Mouse (Mus musculus) intestine, embryonic 16.5 days (tissue): ENCODE data around the gene Wsb1. TPM values are rescaled to one million over a fixed set of nuclear protein-coding genes. Genes with fewer than 3 reads are reported as not detected.
A peak's percentile ranks its signal among the peaks of the same experiment; 100 is the strongest.

Source experiments
- ATAC-seq: fragments of 200-750 bp; cut with Nextera tagmentation; 2 replicates; pipeline ENCODE4 v1.8.0; 2017; ENCODE audit warnings: moderate TSS enrichment, moderate library complexity
- H3K27ac ChIP-seq: fragments of 300-500 bp; sonication (generic); 2 replicates; pipeline ENCODE4 v1.5.1; 2014; ENCODE audit warnings: mild to moderate bottlenecking, low read length
- H3K27me3 ChIP-seq: fragments of 300-500 bp; sonication (generic); replicated peaks from 2 replicates; pipeline ENCODE4 v1.6.1; 2014; ENCODE audit warnings: low read length, control low read depth, mixed read lengths; ENCODE audit not compliant: control insufficient read depth, insufficient read depth
- H3K36me3 ChIP-seq: fragments of 300-500 bp; sonication (generic); 2 replicates; pipeline ENCODE4 v1.6.1; 2014; ENCODE audit warnings: low read length, control low read depth; ENCODE audit not compliant: control insufficient read depth, insufficient read depth
- H3K4me1 ChIP-seq: fragments of 300-500 bp; sonication (generic); 2 replicates; pipeline ENCODE4 v1.6.1; 2014; ENCODE audit warnings: low read length, control low read depth, mixed read lengths; ENCODE audit not compliant: control insufficient read depth, insufficient read depth
- H3K4me2 ChIP-seq: fragments of 300-500 bp; sonication (generic); 2 replicates; pipeline ENCODE4 v1.6.1; 2014; ENCODE audit warnings: low read depth, low read length, control low read depth
- H3K4me3 ChIP-seq: fragments of 300-500 bp; sonication (generic); 2 replicates; pipeline ENCODE4 v1.5.1; 2014; ENCODE audit warnings: mild to moderate bottlenecking, low read length
- H3K9ac ChIP-seq: fragments of 300-500 bp; sonication (generic); 2 replicates; pipeline ENCODE4 v1.6.1; 2014; ENCODE audit warnings: low read depth, low read length
- H3K9me3 ChIP-seq: fragments of 300-500 bp; sonication (generic); 2 replicates; pipeline ENCODE4 v1.6.1; 2016; ENCODE audit warnings: low read length, control low read depth; ENCODE audit not compliant: control insufficient read depth
- WGBS: fragments of 180-500 bp; shearing (Covaris S2); extraction: QIAGEN DNeasy Blood & Tissue Kit; methylation state at CpG from one replicate; pipeline ENCODE4 v1.1.7; 2014; 5-methylcytosine and 5-hydroxymethylcytosine counted together
- polyA plus RNA-seq: library from polyadenylated mRNA; unstranded; fragments of >200 nt; fragmentation: Nextera tagmentation; extraction: Ambion mirVana; gene quantifications from 2 replicates; pipeline ENCODE4 v1.2.1, GENCODE M21; 2015

The Wsb1 gene
- polyA plus RNA-seq, 1 experiment from 2014 or later, result 158 TPM

DNA sequence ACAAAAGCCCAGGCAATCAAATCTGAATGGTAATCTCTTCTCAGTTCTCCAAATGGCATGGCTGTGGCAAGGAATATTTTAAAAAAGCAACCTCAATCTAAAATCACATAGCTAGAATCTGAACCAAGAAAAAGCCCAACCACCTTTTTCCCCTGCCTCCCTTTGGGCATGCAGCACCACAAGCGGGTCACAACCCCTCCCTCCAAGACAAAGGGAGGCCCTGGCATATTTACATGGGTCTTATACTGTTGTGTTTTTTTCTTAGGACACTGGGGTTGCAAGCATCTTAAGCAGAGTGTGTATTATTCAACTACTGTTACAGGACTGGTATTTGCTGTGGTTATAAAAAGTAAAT is 16.1 kb downstream of the Wsb1 start:
- Histone ChIP-seq H3K36me3 (peaks cover 30% of the 10 kb centered on the region), H3K9ac (no peak overlapping the region), H3K4me2 (no peak overlapping the region), H3K4me3 (no peak overlapping the region), H3K27me3 (no peaks in the 10 kb centered on the region), H3K4me1 (no peaks in the 10 kb centered on the region), H3K27ac (peak overlapping the region; percentile 63; the same call in 1 of the 2 replicates), H3K9me3 (no peaks in the 10 kb centered on the region)
- 8% methylated on average over 1 of the region's 1 CpGs for WGBS
- ATAC-seq, result peak; percentile 31; the same call in 1 of the 2 replicates

DNA sequence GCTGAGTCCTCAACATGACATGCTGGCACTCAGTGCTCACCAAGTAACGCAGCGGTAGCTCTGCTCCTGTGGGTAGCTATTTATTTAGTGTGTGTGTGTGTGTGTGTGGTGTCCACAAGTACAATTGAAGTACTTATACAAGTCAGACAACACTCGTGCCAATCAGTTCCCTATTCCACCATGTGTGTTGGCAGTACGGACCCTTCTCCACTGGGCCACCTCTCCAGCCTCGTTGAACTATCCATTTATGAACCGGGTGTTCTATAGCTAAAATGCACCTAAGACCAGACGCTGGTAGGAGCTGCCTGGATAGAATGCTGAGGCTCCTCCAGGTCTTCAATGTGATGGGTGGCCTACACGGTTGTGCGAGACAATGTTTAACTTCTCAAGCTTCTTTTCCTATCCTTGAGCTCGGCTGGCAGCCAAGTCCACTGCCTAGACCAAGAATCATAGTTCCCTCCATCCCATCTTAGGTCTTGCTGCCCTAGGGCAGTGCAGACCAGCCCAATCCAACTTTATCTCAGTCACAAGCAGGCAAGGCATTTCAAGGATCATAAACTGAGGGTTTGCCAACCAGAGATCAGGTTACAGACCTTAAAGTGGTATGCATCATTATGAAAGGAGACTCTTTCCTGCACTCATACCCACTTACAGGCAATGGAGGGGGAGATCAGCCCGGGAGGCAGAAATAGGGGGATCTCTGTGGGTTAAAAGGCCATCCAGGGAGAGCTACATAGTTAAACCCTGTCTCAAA is 16.6 kb downstream of the Wsb1 start:
- H3K27me3 ChIP-seq, result no peaks in the 10 kb centered on the region
- no peaks in the 10 kb centered on the region for H3K4me1 ChIP-seq
- H3K9me3 ChIP-seq, result no peaks in the 10 kb centered on the region
- H3K4me2 ChIP-seq, result no peak overlapping the region
- peak; percentile 53; the same call in 1 of the 2 replicates for ATAC-seq
- H3K4me3 ChIP-seq, result no peak overlapping the region
- WGBS, result 87% methylated on average over 11 of the region's 11 CpGs
- H3K27ac ChIP-seq, result peak overlapping the region; percentile 63; the same call in 1 of the 2 replicates
- H3K36me3 ChIP-seq, result peaks cover 27% of the 10 kb centered on the region
- H3K9ac ChIP-seq, result no peak overlapping the region

DNA sequence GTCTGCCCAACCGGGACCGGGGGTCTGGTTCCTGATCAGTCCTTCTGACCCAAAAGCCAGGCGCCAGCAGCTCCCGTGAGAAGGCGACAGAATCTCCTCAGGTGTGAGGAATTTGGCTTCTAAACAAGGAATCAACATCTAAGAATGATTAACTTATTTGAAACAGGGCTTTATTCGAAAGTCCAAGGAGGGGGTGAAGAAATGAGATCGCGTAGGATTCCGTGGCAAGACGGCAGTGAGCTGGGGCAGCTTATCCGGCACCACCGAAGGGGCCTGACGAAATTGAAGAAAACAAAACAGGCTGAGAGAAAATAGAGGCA is 24.3 kb downstream of the Wsb1 start:
- Histone ChIP-seq H3K9me3 (no peaks in the 10 kb centered on the region), H3K9ac (no peak overlapping the region), H3K27me3 (no peaks in the 10 kb centered on the region), H3K4me1 (peaks cover 9% of the 10 kb centered on the region; the same call in 1 of the 2 replicates), H3K27ac (peak overlapping the region; percentile 92; the same call in 1 of the 2 replicates), H3K4me3 (no peak overlapping the region), H3K36me3 (no peaks in the 10 kb centered on the region), H3K4me2 (no peak overlapping the region)
- ATAC-seq, result no peak
- 90% methylated on average over 13 of the region's 13 CpGs for WGBS

DNA sequence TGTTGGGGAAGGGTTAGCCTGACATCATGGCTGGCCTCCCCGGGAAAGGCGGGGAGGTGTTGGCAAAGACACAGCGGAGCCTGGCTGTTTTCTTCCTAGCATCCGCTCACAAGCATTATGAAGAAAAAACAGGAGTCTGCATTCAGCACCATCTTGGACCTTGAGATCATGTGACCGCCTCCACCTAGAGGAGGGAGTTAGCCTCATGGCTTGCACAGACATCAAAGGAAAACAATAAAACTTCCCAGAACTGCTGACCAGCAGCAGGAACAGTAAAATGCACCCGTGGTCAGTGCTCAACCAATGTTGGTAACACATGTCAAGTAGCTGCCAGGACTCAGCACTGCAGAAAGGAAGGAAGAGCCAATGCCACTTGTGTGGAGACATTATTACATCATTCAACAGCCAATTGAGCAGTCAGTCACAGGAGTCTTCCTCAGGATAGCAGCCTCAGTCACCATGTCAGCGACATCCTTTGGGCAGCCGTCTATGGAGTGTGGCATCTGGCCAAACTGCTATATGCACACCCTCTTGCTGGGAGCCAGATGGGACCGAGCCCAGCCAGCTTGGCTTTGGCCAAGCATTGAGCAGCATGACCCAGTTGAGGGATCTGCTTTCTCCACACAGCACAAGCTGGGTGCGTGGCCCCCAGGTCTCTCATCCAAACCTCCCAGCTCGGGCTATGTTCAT is 24.8 kb downstream of the Wsb1 start:
- H3K4me2 ChIP-seq, result peak overlapping the region; percentile 30; the same call in 1 of the 2 replicates
- no peaks in the 10 kb centered on the region for H3K27me3 ChIP-seq
- peak; percentile 52 for ATAC-seq
- peaks cover 13% of the 10 kb centered on the region for H3K4me1 ChIP-seq
- no peaks in the 10 kb centered on the region for H3K9me3 ChIP-seq
- 67% methylated on average over 11 of the region's 11 CpGs for WGBS
- no peaks in the 10 kb centered on the region for H3K36me3 ChIP-seq
- H3K9ac ChIP-seq, result no peak overlapping the region
- peak overlapping the region; percentile 92 for H3K27ac ChIP-seq
- H3K4me3 ChIP-seq, result no peak overlapping the region

DNA sequence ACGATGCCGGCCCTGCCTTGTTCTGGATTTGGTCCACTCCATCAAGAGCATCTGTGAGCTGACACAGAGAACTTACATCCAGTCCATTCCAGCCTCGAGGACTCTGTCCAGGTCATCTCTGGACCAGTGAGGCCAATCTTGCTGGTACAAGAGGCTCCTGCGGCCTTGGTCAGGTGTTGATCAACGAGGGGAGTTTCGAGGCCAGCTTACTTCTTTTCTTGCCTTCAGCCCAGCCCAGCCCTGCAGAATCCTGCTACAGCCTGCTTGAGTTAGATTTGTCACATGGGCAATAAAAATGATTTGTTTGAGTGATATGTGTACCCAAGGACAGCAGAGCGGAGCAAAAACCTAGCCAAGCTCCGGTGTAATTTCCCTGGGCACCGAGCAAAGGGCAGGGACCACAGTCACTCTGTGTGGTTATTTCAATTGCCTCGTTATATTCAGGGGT is 25.4 kb downstream of the Wsb1 start:
- Histone ChIP-seq H3K27ac (peak overlapping the region; percentile 92), H3K4me3 (no peak overlapping the region), H3K4me1 (peaks cover 16% of the 10 kb centered on the region), H3K27me3 (no peaks in the 10 kb centered on the region), H3K9me3 (no peaks in the 10 kb centered on the region), H3K9ac (peak overlapping the region; percentile 50; the same call in 1 of the 2 replicates), H3K36me3 (no peaks in the 10 kb centered on the region), H3K4me2 (peak overlapping the region; percentile 30; the same call in 1 of the 2 replicates)
- 43% methylated on average over 10 of the region's 10 CpGs for WGBS
- ATAC-seq, result peak; percentile 86

DNA sequence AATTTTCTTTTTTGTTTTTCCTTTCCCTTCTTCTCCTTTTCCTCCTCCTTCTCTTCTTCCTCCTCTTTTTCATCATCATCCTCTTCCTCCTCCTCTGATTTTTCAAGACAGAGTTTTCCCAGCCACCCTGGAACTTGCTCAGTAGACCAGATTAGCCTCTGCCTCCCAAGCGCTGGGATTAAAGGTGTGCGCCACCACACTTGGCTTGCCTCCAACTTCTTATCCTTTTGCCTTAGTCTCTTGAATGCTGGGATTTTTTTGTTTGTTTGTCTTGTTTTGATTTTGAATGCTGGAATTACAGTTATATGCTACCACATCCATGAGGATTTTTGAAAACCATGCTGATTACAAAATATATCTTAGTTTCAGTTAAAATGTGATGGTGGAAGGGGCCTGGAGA is 26.4 kb downstream of the Wsb1 start:
- H3K27ac ChIP-seq, result peak overlapping the region; percentile 92
- H3K4me3 ChIP-seq, result no peak overlapping the region

DNA sequence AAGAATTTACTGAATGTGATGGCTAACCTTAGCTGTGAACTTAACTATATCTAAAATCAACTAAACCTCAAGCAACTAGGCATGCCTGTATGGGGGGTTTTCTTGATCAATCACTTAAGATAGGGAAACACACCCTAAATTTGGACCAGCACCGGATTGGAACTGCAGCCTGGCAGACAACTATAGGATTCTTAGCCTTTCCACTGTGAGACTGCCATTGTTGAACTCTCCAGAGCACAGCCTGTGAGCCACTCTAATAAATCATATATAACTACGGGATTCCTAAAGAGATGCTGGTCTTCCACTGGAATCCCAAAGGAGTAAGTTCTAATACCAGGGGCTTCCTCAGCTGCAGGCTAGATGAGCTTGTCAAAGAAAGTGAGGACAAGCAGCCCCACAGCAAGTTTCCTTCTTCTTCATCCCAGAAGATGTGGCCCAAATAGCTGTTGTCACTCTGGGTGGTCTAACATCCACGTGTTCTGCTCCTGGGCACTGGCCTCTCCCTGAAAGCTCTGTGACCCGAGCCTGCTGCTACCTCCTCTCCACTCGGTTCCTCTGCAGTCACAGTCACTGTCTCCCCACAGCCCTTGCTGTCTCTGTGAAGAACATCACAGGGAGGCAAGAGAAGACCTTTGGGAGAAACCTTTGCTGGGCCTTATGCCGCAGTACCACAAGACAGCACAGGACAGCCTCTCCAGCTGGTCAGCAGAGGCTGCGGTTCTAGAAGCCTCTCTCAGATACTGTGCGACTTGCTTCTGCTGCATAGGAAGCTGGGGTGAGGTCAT is 28.9 kb downstream of the Wsb1 start:
- H3K36me3 ChIP-seq, result no peaks in the 10 kb centered on the region
- no peak overlapping the region for H3K9ac ChIP-seq
- H3K27me3 ChIP-seq, result no peaks in the 10 kb centered on the region
- H3K4me2 ChIP-seq, result no peak overlapping the region
- WGBS, result 59% methylated on average over 8 of the region's 8 CpGs
- peaks cover 16% of the 10 kb centered on the region for H3K4me1 ChIP-seq
- H3K27ac ChIP-seq, result no peak overlapping the region
- no peak for ATAC-seq
- H3K9me3 ChIP-seq, result no peaks in the 10 kb centered on the region
- no peak overlapping the region for H3K4me3 ChIP-seq

More for the DNA sequence above, 26.4 kb downstream of the Wsb1 start:
- WGBS, result 84% methylated on average over 2 of the region's 2 CpGs
- Histone ChIP-seq H3K36me3 (no peaks in the 10 kb centered on the region), H3K9me3 (no peaks in the 10 kb centered on the region), H3K27me3 (no peaks in the 10 kb centered on the region), H3K4me2 (no peak overlapping the region), H3K9ac (no peak overlapping the region), H3K4me1 (peaks cover 16% of the 10 kb centered on the region)
- ATAC-seq, result no peak

DNA sequence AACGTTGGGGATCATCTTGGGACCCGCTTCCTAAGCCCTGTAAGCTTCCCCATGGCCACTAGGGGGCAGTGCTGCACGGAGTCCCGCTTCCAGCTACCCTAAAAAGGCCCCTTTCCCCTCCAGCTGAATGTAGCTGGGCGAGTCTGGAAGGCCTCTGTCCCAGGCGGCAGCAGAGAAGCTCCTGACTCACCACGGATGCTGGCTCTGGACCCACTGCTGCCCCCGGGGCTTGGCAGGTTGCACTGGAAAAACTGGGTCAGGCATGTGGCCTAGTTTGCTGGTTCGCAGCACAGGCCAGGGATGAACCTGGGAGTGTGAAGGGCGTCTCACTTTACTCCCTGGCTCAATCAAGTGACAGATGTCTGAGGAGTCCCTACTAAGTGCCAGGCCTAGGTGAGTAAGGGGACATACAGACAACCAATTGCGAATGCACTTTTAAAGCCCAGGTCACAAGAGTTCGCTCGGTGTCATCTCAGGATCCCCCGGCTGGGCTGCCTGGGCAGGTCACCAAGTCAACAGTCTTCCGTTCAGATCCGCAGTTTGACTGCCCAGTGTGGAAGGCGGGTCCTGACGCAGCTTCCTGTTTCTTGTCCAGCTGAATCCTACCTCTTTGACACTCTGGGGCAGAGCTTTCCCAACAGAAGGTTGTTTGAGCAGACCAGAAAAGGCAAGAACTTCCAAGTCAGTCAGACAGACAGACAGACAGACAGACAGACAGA is 29.8 kb downstream of the Wsb1 start:
- peak overlapping the region; percentile 58 for H3K9ac ChIP-seq
- H3K36me3 ChIP-seq, result no peaks in the 10 kb centered on the region
- 29% methylated on average over 18 of the region's 18 CpGs for WGBS

More for the DNA sequence above, 29.8 kb downstream of the Wsb1 start:
- ATAC-seq, result peak; percentile 73
- H3K9me3 ChIP-seq, result no peaks in the 10 kb centered on the region
- H3K27me3 ChIP-seq, result no peaks in the 10 kb centered on the region
- H3K4me3 ChIP-seq, result no peak overlapping the region; the same call in 1 of the 2 replicates
- peak overlapping the region; percentile 26; the same call in 1 of the 2 replicates for H3K4me2 ChIP-seq
- H3K4me1 ChIP-seq, result peaks cover 10% of the 10 kb centered on the region
- H3K27ac ChIP-seq, result peak overlapping the region; percentile 53
